Mouse (Mus musculus) liver, embryonic 14.5 days (tissue): Measurements from ENCODE around the gene Pcbp1.

ENCODE experiments used
- CTCF ChIP-seq: IDR thresholded peaks from 2 replicates; pipeline ENCODE4 v1.5.1; 2016; ENCODE audit warnings: antibody characterized with exemption, low read depth, control low read depth
- EP300 ChIP-seq: IDR thresholded peaks from 2 replicates; pipeline ENCODE4 v1.6.1; 2016; ENCODE audit warnings: antibody characterized with exemption, low read depth

DNA sequence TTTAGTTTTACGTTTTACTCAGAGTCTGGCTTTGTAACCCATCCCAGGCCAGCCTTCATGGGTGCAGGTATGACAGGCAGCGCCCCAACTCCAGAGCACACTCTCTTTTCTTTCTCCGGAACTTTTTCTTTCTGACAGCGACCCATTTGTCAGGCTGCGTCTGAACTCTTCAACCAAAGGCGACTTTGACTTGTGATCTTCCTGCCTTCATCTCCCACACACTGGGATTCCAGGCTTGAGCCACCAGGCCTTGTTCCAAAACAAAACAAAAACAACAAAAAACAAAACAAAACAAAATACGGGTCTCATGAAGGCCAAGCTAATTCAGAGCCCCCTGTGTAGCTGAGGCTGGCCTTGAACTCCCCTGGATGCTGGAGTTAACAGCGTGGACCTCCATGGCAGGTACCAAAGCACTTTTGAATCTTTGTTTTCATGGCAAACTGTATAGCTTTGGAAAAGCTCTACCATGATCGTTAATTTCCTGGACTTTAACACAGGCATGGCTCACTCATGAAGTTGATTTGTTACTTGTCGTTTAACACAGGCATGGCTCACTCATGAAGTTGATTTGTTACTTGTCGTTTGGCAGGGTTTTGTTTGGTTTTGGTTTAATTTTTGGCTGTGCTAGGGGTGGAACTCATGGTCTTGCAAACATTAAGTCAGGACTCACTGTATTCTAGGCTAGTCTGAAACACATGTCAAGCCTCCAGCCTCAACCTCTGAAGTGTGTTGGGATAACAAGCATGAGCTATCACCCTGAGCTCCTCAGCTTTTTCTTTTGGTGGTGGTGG, 28.0 kb downstream of the Pcbp1 start:
- no peak for TF ChIP-seq CTCF
- TF ChIP-seq EP300, result no peak
